Mouse (Mus musculus) MEL (cell line): ENCODE data around the gene Tmem248.

Source experiments
- CTCF ChIP-seq, 3 experiments: IDR thresholded peaks in 2 of 3; conservative IDR thresholded peaks in 1 of 3; 2 replicates each; pipeline ENCODE4 v1.5.1; 2011 to 2012; ENCODE audit warnings: low read length in 3 of 3, low read depth in 2 of 3, mild to moderate bottlenecking in 2 of 3, improper control_type of control experiment in 1 of 3, inconsistent platforms in 1 of 3, mixed read lengths in 1 of 3, moderate library complexity in 1 of 3; ENCODE audit not compliant: control insufficient read depth in 1 of 3, insufficient read depth in 1 of 3, poor library complexity in 1 of 3, severe bottlenecking in 1 of 3
- ELF1 ChIP-seq: IDR thresholded peaks from 2 replicates; pipeline ENCODE4 v1.6.1; 2014; ENCODE audit warnings: low read depth, mild to moderate bottlenecking, inconsistent platforms, low read length, improper control_type of control experiment, moderate library complexity
- GABPA ChIP-seq: IDR thresholded peaks from 2 replicates; pipeline ENCODE4 v1.6.1; 2012; ENCODE audit warnings: low read depth, mild to moderate bottlenecking, inconsistent platforms, low read length, improper control_type of control experiment, moderate library complexity
- MEF2A ChIP-seq: IDR thresholded peaks from 2 replicates; pipeline ENCODE4 v1.6.1; 2014; ENCODE audit warnings: low read depth, mild to moderate bottlenecking, inconsistent platforms, low read length, improper control_type of control experiment; ENCODE audit not compliant: poor library complexity, insufficient replicate concordance, severe bottlenecking; ENCODE audit errors: extremely low read depth
- NELFE ChIP-seq: IDR thresholded peaks from 2 replicates; pipeline ENCODE4 v1.6.1; 2011; ENCODE audit warnings: low read depth, low read length, improper control_type of control experiment
- POLR2A ChIP-seq, 2 experiments: IDR thresholded peaks; 2 replicates each; pipeline ENCODE4 v1.6.1; 2011 to 2012; ENCODE audit warnings: low read length in 2 of 2, mild to moderate bottlenecking in 2 of 2, control low read depth in 1 of 2, improper control_type of control experiment in 1 of 2, low read depth in 1 of 2, moderate library complexity in 1 of 2; ENCODE audit not compliant: control insufficient read depth in 1 of 2, insufficient read depth in 1 of 2, poor library complexity in 1 of 2
- RAD21 ChIP-seq: IDR thresholded peaks from 2 replicates; pipeline ENCODE4 v1.6.1; 2011; ENCODE audit warnings: mild to moderate bottlenecking, low read depth, low read length, improper control_type of control experiment
- RCOR1 ChIP-seq: IDR thresholded peaks from 2 replicates; pipeline ENCODE4 v1.6.1; 2012; ENCODE audit warnings: low read depth, mild to moderate bottlenecking, inconsistent platforms, low read length, improper control_type of control experiment
- SMC3 ChIP-seq: IDR thresholded peaks from 2 replicates; pipeline ENCODE4 v1.6.1; 2011; ENCODE audit warnings: low read depth, low read length, improper control_type of control experiment
- TAL1 ChIP-seq: IDR thresholded peaks from 2 replicates; pipeline ENCODE4 v1.6.1; 2012; ENCODE audit warnings: mild to moderate bottlenecking, inconsistent platforms, low read length, moderate library complexity, mixed read lengths
- TBP ChIP-seq: IDR thresholded peaks from 2 replicates; pipeline ENCODE4 v1.8.0; 2011; ENCODE audit warnings: low read depth, low read length, improper control_type of control experiment
- TCF12 ChIP-seq: IDR thresholded peaks from 2 replicates; pipeline ENCODE4 v1.6.1; 2014; ENCODE audit warnings: low read depth, mild to moderate bottlenecking, inconsistent platforms, low read length, improper control_type of control experiment, moderate library complexity
- ZC3H11A ChIP-seq: IDR thresholded peaks from 2 replicates; pipeline ENCODE4 v1.6.1; 2012; ENCODE audit warnings: low read depth, mild to moderate bottlenecking, inconsistent platforms, low read length, improper control_type of control experiment

DNA sequence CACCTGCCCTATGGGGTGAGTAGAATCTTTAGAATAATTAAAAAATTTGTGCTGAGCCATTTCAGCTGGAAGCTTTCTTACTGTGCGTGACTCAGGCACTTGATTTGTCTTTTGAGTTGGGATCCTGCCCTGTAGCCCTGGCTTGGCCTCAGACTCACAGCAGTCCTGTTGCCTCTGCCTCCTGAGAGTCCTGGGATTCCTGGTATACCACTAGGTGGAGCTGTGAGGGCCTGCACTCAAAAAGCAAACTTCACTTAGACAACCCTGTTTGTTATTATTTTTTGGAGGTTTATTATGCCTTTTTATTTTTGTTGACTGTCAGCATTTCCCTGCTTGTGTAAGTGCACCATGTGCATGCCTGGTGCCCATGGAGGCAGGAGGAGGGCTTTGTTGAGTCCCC is 50.4 kb downstream of the Tmem248 start:
- TF ChIP-seq CTCF (IDR thresholded peaks at IDR 0.05 in 2 of 3, conservative IDR thresholded peaks at IDR 0.05 in 1 of 3; ENCODE audit: control insufficient read depth in 1 of 3, insufficient read depth in 1 of 3, low read depth in 2 of 3, low read length in 3 of 3, poor library complexity in 1 of 3, severe bottlenecking in 1 of 3): peak; percentile 69 to 78 (median 76)
- no peak for TF ChIP-seq POLR2A (IDR thresholded peaks at IDR 0.05; ENCODE audit: control insufficient read depth in 1 of 2, insufficient read depth in 1 of 2, low read depth in 1 of 2, low read length in 2 of 2, poor library complexity in 1 of 2)
- no peak; the same call in 1 of the 2 replicates for TF ChIP-seq RAD21
- peak; percentile 42 for TF ChIP-seq SMC3
- no peak for TF ChIP-seq TCF12
- no peak for TF ChIP-seq MEF2A
- no peak for TF ChIP-seq ELF1
- TF ChIP-seq GABPA: no peak
- no peak for TF ChIP-seq TBP
- no peak for TF ChIP-seq TAL1
- no peak for TF ChIP-seq RCOR1
- TF ChIP-seq NELFE: no peak
- TF ChIP-seq ZC3H11A: no peak
